Mouse (Mus musculus) intestine, postnatal 0 days (tissue): ENCODE measurements around the gene Slc25a12. TPM values are rescaled to one million over a fixed set of nuclear protein-coding genes. Genes with fewer than 3 reads are reported as not detected.
A peak's percentile ranks its signal among the peaks of the same experiment; 100 is the strongest.

Experiments
- ATAC-seq: fragments of 200-750 bp; cut with Nextera tagmentation; 2 replicates; pipeline ENCODE4 v1.8.0; 2017; ENCODE audit warnings: mild to moderate bottlenecking, moderate TSS enrichment, moderate library complexity
- H3K27ac ChIP-seq: fragments of 300-500 bp; sonication (generic); 2 replicates; pipeline ENCODE4 v1.5.1; 2014; ENCODE audit warnings: mild to moderate bottlenecking, low read depth, low read length, moderate library complexity
- H3K27me3 ChIP-seq: fragments of 300-500 bp; sonication (generic); replicated peaks from 2 replicates; pipeline ENCODE4 v1.6.1; 2014; ENCODE audit warnings: low read length, mixed read lengths; ENCODE audit not compliant: control insufficient read depth, insufficient read depth
- H3K36me3 ChIP-seq: fragments of 300-500 bp; sonication (generic); 2 replicates; pipeline ENCODE4 v1.6.1; 2014; ENCODE audit warnings: mild to moderate bottlenecking, moderate library complexity; ENCODE audit not compliant: control insufficient read depth, insufficient read depth
- H3K4me1 ChIP-seq: fragments of 300-500 bp; sonication (generic); replicated peaks from 2 replicates; pipeline ENCODE4 v1.6.1; 2014; ENCODE audit warnings: antibody characterized with exemption, low read length, mixed read lengths; ENCODE audit not compliant: control insufficient read depth, insufficient read depth
- H3K4me2 ChIP-seq: fragments of 300-500 bp; sonication (generic); replicated peaks from 2 replicates; pipeline ENCODE4 v1.6.1; 2014; ENCODE audit warnings: low read depth, mild to moderate bottlenecking, moderate library complexity
- H3K4me3 ChIP-seq: fragments of 300-500 bp; sonication (generic); 2 replicates; pipeline ENCODE4 v1.5.1; 2014; ENCODE audit warnings: low read depth, low read length
- H3K9ac ChIP-seq: fragments of 300-500 bp; sonication (generic); 2 replicates; pipeline ENCODE4 v1.6.1; 2014; ENCODE audit warnings: mild to moderate bottlenecking, low read depth, low read length
- H3K9me3 ChIP-seq: fragments of 300-500 bp; sonication (generic); 2 replicates; pipeline ENCODE4 v1.6.1; 2016; ENCODE audit warnings: mixed run types; ENCODE audit not compliant: control insufficient read depth
- CTCF ChIP-seq: sonication (generic); IDR thresholded peaks from 2 replicates; pipeline ENCODE4 v1.5.1; 2016; ENCODE audit warnings: low read depth, mild to moderate bottlenecking, control low read depth, antibody characterized with exemption, moderate library complexity
- WGBS: fragments of 180-500 bp; shearing (Covaris S2); extraction: QIAGEN DNeasy Blood & Tissue Kit; methylation state at CpG from one replicate; pipeline ENCODE4 v1.1.7; 2014; 5-methylcytosine and 5-hydroxymethylcytosine counted together
- polyA plus RNA-seq: library from polyadenylated mRNA; unstranded; fragments of >200 nt; fragmentation: Nextera tagmentation; extraction: Ambion mirVana; gene quantifications from 2 replicates; pipeline ENCODE4 v1.2.1, GENCODE M21; 2015

Slc25a12 gene
- polyA plus RNA-seq, 1 experiment from 2014 or later, result 14.9 TPM

- WGBS, result 65% methylated on average over 4 of the region's 4 CpGs
- Histone ChIP-seq H3K4me2 (no peak overlapping the region), H3K27ac (no peak overlapping the region), H3K9ac (no peak overlapping the region), H3K4me3 (no peak overlapping the region), H3K9me3 (no peaks in the 10 kb centered on the region), H3K4me1 (no peaks in the 10 kb centered on the region), H3K36me3 (peaks cover 62% of the 10 kb centered on the region), H3K27me3 (no peaks in the 10 kb centered on the region)
- ATAC-seq, result peak; percentile 38; the same call in 1 of the 2 replicates
- no peak for TF ChIP-seq CTCF
Observed at GRCm38 (mm10) chr2:71254836-71255235, 112.7 kb downstream of the Slc25a12 start.

- H3K9me3 ChIP-seq, result no peaks in the 10 kb centered on the region
- H3K27ac ChIP-seq, result no peak overlapping the region
- no peak overlapping the region for H3K9ac ChIP-seq
- H3K27me3 ChIP-seq, result no peaks in the 10 kb centered on the region
- no peak overlapping the region for H3K4me2 ChIP-seq
- 75% methylated on average over 5 of the region's 5 CpGs for WGBS
- peak; percentile 76 for TF ChIP-seq CTCF
- no peaks in the 10 kb centered on the region for H3K4me1 ChIP-seq
- ATAC-seq, result no peak
- H3K36me3 ChIP-seq, result peaks cover 51% of the 10 kb centered on the region
- no peak overlapping the region for H3K4me3 ChIP-seq
Observed at GRCm38 (mm10) chr2:71250841-71251240, 116.7 kb downstream of the Slc25a12 start.

DNA sequence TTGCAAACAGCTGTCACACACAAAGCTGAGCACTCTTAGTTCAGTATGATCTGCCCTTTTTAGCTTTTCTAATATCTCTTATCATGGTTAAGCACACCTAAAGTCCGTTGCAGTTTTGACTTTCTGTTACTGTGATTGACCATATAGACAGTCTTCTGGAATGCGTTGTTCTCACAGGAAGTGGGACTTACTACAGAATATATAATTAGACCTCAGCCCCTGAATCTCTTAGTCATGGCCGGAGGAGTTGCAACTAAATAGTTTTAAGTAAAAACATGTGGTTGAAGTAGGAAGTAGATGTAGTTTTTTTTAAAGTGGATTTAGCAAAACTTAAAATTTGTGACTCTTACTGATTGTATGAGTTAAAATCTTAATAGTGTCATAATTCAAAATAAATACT, 119.5 kb downstream of the Slc25a12 start:
- Histone ChIP-seq H3K9me3 (no peaks in the 10 kb centered on the region), H3K4me1 (no peaks in the 10 kb centered on the region), H3K4me3 (no peak overlapping the region), H3K4me2 (no peak overlapping the region), H3K27me3 (no peaks in the 10 kb centered on the region), H3K36me3 (peaks cover 51% of the 10 kb centered on the region), H3K27ac (no peak overlapping the region), H3K9ac (no peak overlapping the region)
- WGBS, result 81% methylated on average over 3 of the region's 3 CpGs
- TF ChIP-seq CTCF, result no peak
- ATAC-seq, result no peak

DNA sequence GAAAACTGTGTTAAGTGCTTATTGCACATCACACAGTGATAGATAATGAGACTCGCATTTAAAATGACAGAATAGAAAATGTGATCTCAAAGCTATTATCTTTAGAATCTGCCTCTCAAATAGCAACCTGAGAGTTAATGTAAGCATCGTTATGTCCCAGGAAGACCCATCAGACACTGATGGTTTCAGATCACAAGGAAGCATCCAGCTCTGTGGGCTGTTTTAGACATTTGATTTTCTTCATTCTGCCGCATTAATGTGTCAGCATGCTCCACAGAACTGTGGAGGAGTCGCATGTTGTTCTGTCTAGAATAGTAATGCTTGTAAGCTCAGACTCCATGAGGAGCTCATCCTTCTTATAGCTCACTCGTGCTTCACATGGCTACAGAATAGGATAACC, 121.5 kb downstream of the Slc25a12 start:
- Histone ChIP-seq H3K36me3 (peaks cover 40% of the 10 kb centered on the region), H3K27me3 (no peaks in the 10 kb centered on the region), H3K9ac (no peak overlapping the region), H3K4me3 (no peak overlapping the region), H3K9me3 (no peaks in the 10 kb centered on the region), H3K27ac (no peak overlapping the region), H3K4me2 (no peak overlapping the region), H3K4me1 (no peaks in the 10 kb centered on the region)
- no peak for ATAC-seq
- no peak for TF ChIP-seq CTCF
- 91% methylated on average over 5 of the region's 5 CpGs for WGBS

- Histone ChIP-seq H3K4me1 (no peaks in the 10 kb centered on the region), H3K9ac (no peak overlapping the region), H3K27ac (no peak overlapping the region), H3K36me3 (peaks cover 34% of the 10 kb centered on the region), H3K9me3 (no peaks in the 10 kb centered on the region), H3K4me3 (no peak overlapping the region), H3K27me3 (no peaks in the 10 kb centered on the region), H3K4me2 (no peak overlapping the region)
- WGBS, result 89% methylated on average over 3 of the region's 3 CpGs
- no peak for TF ChIP-seq CTCF
- ATAC-seq, result no peak
Observed at GRCm38 (mm10) chr2:71245416-71245815, 122.1 kb downstream of the Slc25a12 start.

DNA sequence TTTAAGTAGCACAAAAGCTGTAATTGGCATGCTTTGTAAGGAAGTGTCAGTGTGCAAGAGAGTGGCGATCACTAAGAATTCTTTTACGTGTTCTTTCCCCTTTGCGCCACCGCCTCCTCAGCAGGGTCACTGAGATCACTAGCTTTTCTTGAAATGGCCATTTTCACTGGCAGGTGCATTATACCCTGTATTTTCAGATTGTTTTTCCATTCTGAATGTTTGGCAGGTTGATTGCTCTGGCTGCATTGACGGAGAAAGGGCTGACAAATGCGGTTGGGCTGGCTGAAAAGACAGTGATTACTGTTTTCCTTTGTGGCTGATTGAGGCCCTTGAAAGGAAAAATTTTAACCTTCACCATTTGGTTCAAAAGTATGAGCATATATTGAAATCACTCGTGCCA, 122.7 kb downstream of the Slc25a12 start:
- no peak overlapping the region for H3K4me2 ChIP-seq
- H3K9me3 ChIP-seq, result no peaks in the 10 kb centered on the region
- no peaks in the 10 kb centered on the region for H3K4me1 ChIP-seq
- H3K36me3 ChIP-seq, result peaks cover 28% of the 10 kb centered on the region
- H3K9ac ChIP-seq, result no peak overlapping the region
- WGBS, result 94% methylated on average over 7 of the region's 7 CpGs
- H3K4me3 ChIP-seq, result no peak overlapping the region
- no peak for TF ChIP-seq CTCF
- no peak for ATAC-seq
- H3K27me3 ChIP-seq, result no peaks in the 10 kb centered on the region
- H3K27ac ChIP-seq, result no peak overlapping the region

- Histone ChIP-seq H3K4me1 (no peaks in the 10 kb centered on the region), H3K27me3 (no peaks in the 10 kb centered on the region), H3K4me2 (no peak overlapping the region), H3K9me3 (no peaks in the 10 kb centered on the region), H3K4me3 (no peak overlapping the region), H3K9ac (no peak overlapping the region), H3K36me3 (peaks cover 27% of the 10 kb centered on the region), H3K27ac (no peak overlapping the region)
- WGBS, result 71% methylated on average over 9 of the region's 9 CpGs
- no peak for TF ChIP-seq CTCF
- no peak for ATAC-seq
Observed at GRCm38 (mm10) chr2:71243058-71243672, 124.4 kb downstream of the Slc25a12 start.
